16 mouse cellular contexts compared by ENCODE assay signal in genomic region chr5:148107890-148108289, GRCm38 (mm10).
DNase-seq lines count a peak whose midpoint lies in the region; ATAC-seq and TF ChIP-seq lines count a peak whose summit lies in the region.
"Had no signal": no experiment of that assay in that cellular context is flagged by ENCODE, and none has a peak within 500 bp of the region (broad histone marks: within the 10 kb centered on the region; RNA-seq: fewer than 3 reads in every experiment).

No protein-coding gene starts in this region.

- peak; percentile 44 for DNase-seq in hindbrain, embryonic 11.5 days (ENCODE audit: low spot score)
- no peak for DNase-seq in hindbrain, postnatal 0 days (ENCODE audit: low spot score)
- peak; percentile 61 for DNase-seq in retina, embryonic 14.5 days (ENCODE audit: low spot score)
- DNase-seq: adrenal gland, adult 2 months; cerebellum, adult 18-20 months; gastrocnemius, postnatal 36 days; kidney, adult 18-20 months; kidney, postnatal 10 days; thymus, postnatal 25 days had no signal

- 35% methylated on average over 7 of the region's 7 CpGs for WGBS in hindbrain, embryonic 11.5 days
- 32% methylated on average over 7 of the region's 7 CpGs for WGBS in hindbrain, postnatal 0 days
- 21% methylated on average over 7 of the region's 7 CpGs for WGBS in hindbrain, embryonic 13.5 days
- WGBS in midbrain, embryonic 12.5 days: 22% methylated on average over 7 of the region's 7 CpGs

- ATAC-seq in hindbrain, embryonic 11.5 days (ENCODE audit: low FRiP score): peak; percentile 85
- ATAC-seq in hindbrain, postnatal 0 days: no peak
- ATAC-seq in hindbrain, embryonic 13.5 days (ENCODE audit: low FRiP score): no peak
- 0 out of 2 replicates have a peak, but pooled peaks have one; percentile 49 for ATAC-seq in midbrain, embryonic 12.5 days (ENCODE audit: low FRiP score, low read depth)
- ATAC-seq in activated CD4-positive, CD25-positive, alpha-beta regulatory T cell, adult 4 months: no peak
- ATAC-seq in granulocyte monocyte progenitor cell, adult 5-6 weeks (replicated peaks; ENCODE audit: poor library complexity, severe bottlenecking): no peak
- ATAC-seq: forebrain, embryonic 15.5 days had no signal

- TF ChIP-seq CTCF in hindbrain, postnatal 0 days (IDR thresholded peaks at IDR 0.05; ENCODE audit: low read depth): no peak

- H3K27ac ChIP-seq in hindbrain, embryonic 11.5 days (ENCODE audit: low read depth, low read length): peak overlapping the region; percentile 30
- no peak overlapping the region for H3K27ac ChIP-seq in hindbrain, postnatal 0 days
- peak overlapping the region; percentile 86; the same call in 1 of the 2 replicates for H3K27ac ChIP-seq in hindbrain, embryonic 13.5 days
- H3K27ac ChIP-seq in midbrain, embryonic 12.5 days (replicated peaks): peak overlapping the region; percentile 80
- H3K27ac ChIP-seq: forebrain, embryonic 15.5 days; heart, embryonic 10.5 days; liver, embryonic 14.5 days had no signal

- no peak overlapping the region for H3K9ac ChIP-seq in hindbrain, embryonic 11.5 days (ENCODE audit: low read depth, low read length)
- H3K9ac ChIP-seq in hindbrain, postnatal 0 days (replicated peaks; ENCODE audit: low read length): no peak overlapping the region
- no peak overlapping the region for H3K9ac ChIP-seq in hindbrain, embryonic 13.5 days
- H3K9ac ChIP-seq in midbrain, embryonic 12.5 days (replicated peaks): no peak overlapping the region
- H3K9ac ChIP-seq: forebrain, embryonic 15.5 days; liver, embryonic 14.5 days had no signal

- no peak overlapping the region for H3K4me2 ChIP-seq in hindbrain, embryonic 11.5 days (replicated peaks; ENCODE audit: low read depth, low read length)
- no peak overlapping the region for H3K4me2 ChIP-seq in hindbrain, postnatal 0 days (ENCODE audit: low read depth, low read length)
- peak overlapping the region; percentile 1; the same call in 1 of the 2 replicates for H3K4me2 ChIP-seq in hindbrain, embryonic 13.5 days
- H3K4me2 ChIP-seq in midbrain, embryonic 12.5 days (replicated peaks): peak overlapping the region; percentile 35
- H3K4me2 ChIP-seq: forebrain, embryonic 15.5 days had no signal

- no peaks in the 10 kb centered on the region for H3K9me3 ChIP-seq in hindbrain, embryonic 11.5 days (ENCODE audit: control insufficient read depth, low read length)
- H3K9me3 ChIP-seq in hindbrain, postnatal 0 days (ENCODE audit: low read length): no peaks in the 10 kb centered on the region
- no peaks in the 10 kb centered on the region for H3K9me3 ChIP-seq in hindbrain, embryonic 13.5 days
- H3K9me3 ChIP-seq in midbrain, embryonic 12.5 days: no peaks in the 10 kb centered on the region
- H3K9me3 ChIP-seq: forebrain, embryonic 15.5 days; heart, embryonic 10.5 days had no signal

- no peak overlapping the region for H3K4me3 ChIP-seq in hindbrain, embryonic 11.5 days (ENCODE audit: low read depth, low read length)
- no peak overlapping the region for H3K4me3 ChIP-seq in hindbrain, postnatal 0 days (ENCODE audit: low read length)
- H3K4me3 ChIP-seq in hindbrain, embryonic 13.5 days: no peak overlapping the region
- no peak overlapping the region for H3K4me3 ChIP-seq in midbrain, embryonic 12.5 days
- H3K4me3 ChIP-seq: forebrain, embryonic 15.5 days; heart, embryonic 10.5 days had no signal

- no peaks in the 10 kb centered on the region; the same call in 1 of the 2 replicates for H3K4me1 ChIP-seq in hindbrain, embryonic 11.5 days (replicated peaks; ENCODE audit: control insufficient read depth, insufficient read depth, low read length)
- no peaks in the 10 kb centered on the region for H3K4me1 ChIP-seq in hindbrain, postnatal 0 days (ENCODE audit: insufficient read depth, low read length)
- peaks cover 18% of the 10 kb centered on the region for H3K4me1 ChIP-seq in hindbrain, embryonic 13.5 days (replicated peaks)
- H3K4me1 ChIP-seq in midbrain, embryonic 12.5 days: peaks cover 15% of the 10 kb centered on the region
- H3K4me1 ChIP-seq: heart, embryonic 10.5 days had no signal

- no peaks in the 10 kb centered on the region for H3K27me3 ChIP-seq in hindbrain, embryonic 11.5 days (ENCODE audit: control insufficient read depth, insufficient read depth, low read length)
- H3K27me3 ChIP-seq in hindbrain, postnatal 0 days (ENCODE audit: insufficient read depth, low read length): no peaks in the 10 kb centered on the region
- no peaks in the 10 kb centered on the region for H3K27me3 ChIP-seq in hindbrain, embryonic 13.5 days
- no peaks in the 10 kb centered on the region for H3K27me3 ChIP-seq in midbrain, embryonic 12.5 days
- H3K27me3 ChIP-seq: forebrain, embryonic 15.5 days had no signal

- H3K36me3 ChIP-seq in hindbrain, embryonic 11.5 days (ENCODE audit: control insufficient read depth, insufficient read depth, low read length): no peaks in the 10 kb centered on the region
- H3K36me3 ChIP-seq in hindbrain, postnatal 0 days (ENCODE audit: insufficient read depth, low read length): no peaks in the 10 kb centered on the region
- no peaks in the 10 kb centered on the region for H3K36me3 ChIP-seq in hindbrain, embryonic 13.5 days
- no peaks in the 10 kb centered on the region for H3K36me3 ChIP-seq in midbrain, embryonic 12.5 days
- H3K36me3 ChIP-seq: forebrain, embryonic 15.5 days; heart, embryonic 10.5 days had no signal

Comparison
In these comparisons a context has a peak if more than half of its experiments do, and no peak if none do; other contexts are left out.
1. ATAC-seq: peak in hindbrain, embryonic 11.5 days (single experiment) and midbrain, embryonic 12.5 days (single experiment); none in hindbrain, postnatal 0 days (single experiment), hindbrain, embryonic 13.5 days (single experiment), activated CD4-positive, CD25-positive, alpha-beta regulatory T cell, adult 4 months (single experiment) and granulocyte monocyte progenitor cell, adult 5-6 weeks (single experiment).
2. H3K4me2 ChIP-seq: peak in hindbrain, embryonic 13.5 days (single experiment) and midbrain, embryonic 12.5 days (single experiment); none in hindbrain, embryonic 11.5 days (single experiment) and hindbrain, postnatal 0 days (single experiment).